Mouse (Mus musculus): ENCODE measurements around the gene Aff3.

- no peak for TF ChIP-seq POLR2A (IDR thresholded peaks at IDR 0.05; ENCODE audit: insufficient read depth, low read depth, low read length)
- TF ChIP-seq EP300 (IDR thresholded peaks at IDR 0.05; ENCODE audit: insufficient read depth, low read depth, low read length) = no peak
These were observed 36.3 kb downstream of the Aff3 start for GRCm38 (mm10) chr1:38628426-38628825.
